Mouse (Mus musculus) layer of hippocampus, postnatal 14 days (tissue): ENCODE data around the gene Dnah9. TPM values are rescaled to one million over a fixed set of nuclear protein-coding genes. Genes with fewer than 3 reads are reported as not detected.
A peak's percentile ranks its signal among the peaks of the same experiment; 100 is the strongest.

Experiments used
- DNase-seq, 2 experiments: peaks; one replicate each; pipeline ENCODE4 v3.0.0; 2021 to 2022; ENCODE audit warnings: low spot score in 2 of 2, mixed read lengths in 1 of 2
- total RNA-seq, 2 experiments: library from RNA; stranded (reverse); gene quantifications; 2 replicates each; pipeline ENCODE4 v1.2.3; 2021

Dnah9 gene
- total RNA-seq, 2 experiments from 2014 or later, result 14.5 to 15.7 TPM

DNA sequence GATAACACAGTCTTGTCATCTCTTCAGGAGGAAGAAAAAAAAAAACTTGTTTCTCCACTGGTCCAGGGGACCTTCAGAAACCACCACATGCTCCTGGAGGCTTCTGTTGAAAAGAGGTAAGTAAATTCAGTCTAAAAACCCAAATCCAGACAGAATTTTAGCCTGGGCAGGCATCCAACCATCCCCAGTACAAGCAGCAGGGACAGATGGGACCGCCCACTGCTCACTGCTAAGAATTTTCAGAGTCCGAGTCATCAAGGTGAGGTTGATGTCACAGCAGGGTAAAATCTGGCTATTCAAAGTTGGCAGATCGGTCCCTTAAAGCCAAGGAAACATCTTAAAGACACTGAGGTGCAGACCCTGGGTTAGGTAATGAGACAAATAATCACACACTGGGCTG is 366.5 kb downstream of the Dnah9 start:
- peak; percentile 59 to 80 for DNase-seq

DNA sequence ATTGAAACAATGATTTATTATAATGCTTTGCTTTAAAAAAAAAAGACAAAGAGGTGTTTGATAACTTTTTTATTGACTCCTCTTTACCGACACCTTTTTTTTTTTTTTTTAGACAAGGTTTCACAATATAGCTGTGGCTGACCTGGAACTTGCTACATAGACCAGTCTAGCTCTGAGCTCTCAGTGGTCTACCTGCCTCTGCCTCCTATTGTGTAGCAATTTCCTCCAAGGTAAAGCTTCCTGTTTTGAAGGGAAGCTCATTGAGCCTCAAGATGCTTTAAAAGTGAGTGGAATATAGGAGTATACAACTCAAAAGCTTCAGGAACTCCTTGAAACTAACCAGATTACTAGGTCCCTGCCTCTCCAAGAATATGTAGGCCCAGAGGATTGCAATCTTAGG is 372.5 kb downstream of the Dnah9 start:
- DNase-seq, result no peak

DNA sequence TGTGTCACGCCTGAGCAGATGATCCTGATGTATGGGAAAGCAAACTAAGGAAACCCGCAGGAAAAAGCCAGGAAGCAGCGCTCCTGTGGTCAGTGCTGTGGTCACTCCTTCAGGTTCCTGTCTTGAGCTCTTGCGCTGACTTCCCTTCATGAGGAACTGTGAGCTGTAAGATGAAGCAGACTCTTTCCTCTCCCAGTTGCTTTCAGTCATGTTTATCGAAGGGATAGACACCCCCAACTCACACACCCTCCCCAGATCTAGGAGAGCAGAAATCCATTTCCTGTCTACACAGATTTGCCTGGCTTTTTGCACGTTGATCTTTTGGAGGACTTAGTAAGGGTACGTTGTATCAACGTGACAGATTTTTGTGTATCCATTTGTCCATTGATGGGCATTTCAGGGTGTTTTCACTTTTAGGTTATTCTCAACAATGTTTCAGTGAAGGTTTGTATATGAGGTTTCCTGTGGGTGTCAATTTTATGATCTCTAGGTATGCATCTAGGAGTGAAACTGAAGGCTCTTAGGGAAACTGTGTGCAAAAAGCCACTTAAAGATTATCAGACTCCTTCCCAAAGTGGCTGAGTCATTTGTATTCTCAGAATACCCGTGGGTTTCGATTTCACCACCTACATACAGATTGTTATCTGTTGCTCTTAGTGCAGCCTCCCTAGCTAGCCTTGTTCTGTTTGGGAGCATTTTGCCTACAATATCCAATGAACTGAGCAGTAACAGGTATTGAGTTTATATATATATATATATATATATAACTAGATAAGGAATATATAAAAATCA is 373.7 kb downstream of the Dnah9 start:
- no peak for DNase-seq

DNA sequence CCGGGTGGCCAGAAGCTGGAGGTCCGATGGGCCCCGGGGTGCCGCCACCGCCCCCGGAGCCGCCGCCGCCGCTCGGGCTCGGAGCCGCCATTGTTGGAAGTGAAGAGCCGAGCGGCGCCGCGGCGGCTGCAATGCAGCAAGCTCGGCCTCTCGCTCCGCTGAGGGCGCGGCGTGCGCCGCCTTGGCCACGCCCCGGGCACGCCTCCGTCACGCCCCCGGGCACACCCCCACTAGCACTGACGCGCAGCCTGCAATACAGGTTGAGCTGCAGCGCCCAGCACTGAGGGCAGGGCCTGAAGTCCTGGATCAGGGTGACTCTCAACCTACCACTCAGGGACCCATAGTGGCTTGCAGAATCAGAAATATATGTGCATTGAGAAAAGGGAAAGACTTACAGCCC is 380.2 kb downstream of the Dnah9 start, which contains the start of gene Map2k4:
Gene Map2k4, minus strand, starts transcription at position 144 of the 400 bp plus-strand sequence.
- peak; percentile 82 to 91 for DNase-seq

DNA sequence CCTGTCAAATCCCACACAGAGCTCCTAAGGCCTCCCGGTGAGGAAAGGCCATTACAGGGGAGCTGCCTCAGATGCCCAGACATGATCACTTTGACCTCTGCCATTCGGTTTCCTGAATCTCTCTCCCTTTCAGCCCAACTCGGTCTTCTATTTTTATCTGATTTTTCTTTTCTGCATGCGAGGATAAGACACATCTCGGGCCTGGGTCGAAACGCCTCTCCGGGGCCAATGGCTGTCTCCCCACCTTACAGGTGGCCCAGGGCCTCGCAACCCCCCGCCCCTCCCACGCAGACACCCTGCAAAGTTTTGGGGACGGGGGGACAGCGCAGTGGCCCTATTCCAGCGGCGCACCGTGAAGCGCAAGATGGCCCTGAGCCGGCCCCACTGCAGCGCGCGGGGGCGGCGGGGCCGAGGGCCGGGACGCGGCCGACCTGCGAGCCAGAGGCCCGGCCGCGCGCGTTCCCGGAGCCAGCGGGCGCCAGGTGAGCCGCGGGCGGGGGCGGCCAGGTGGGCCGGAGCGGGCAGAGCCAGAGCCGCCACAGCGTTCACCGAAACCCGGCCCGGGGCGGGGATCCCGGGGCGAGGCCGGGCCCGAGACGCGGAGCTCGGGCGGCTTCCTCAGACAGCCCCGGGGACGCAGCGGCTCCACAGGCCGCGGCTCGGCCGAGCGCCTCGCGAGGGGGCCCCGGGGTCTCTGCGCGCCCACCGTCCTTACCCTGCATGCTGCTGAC is 380.8 kb downstream of the Dnah9 start:
- peak in 1 of 2 experiments; percentile 19 for DNase-seq

DNA sequence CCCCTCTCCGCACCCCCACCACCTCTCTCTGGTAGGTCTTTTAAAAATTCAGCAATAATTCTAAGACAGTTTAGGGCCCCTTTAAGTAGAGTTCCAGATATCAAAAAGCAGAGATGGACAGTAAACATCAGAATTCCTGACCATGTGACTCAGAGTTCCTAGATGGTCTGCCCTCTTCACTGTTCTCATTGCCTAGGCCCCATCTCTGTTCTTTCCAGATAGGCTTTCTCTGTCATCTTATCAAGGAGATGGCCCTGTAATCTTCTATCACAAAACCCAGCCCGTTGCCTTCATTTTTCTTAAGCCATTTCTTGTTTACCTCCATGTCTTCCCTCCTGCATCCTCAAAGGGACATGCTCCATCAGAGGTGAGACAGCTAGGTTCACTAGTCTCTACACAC is 382.2 kb downstream of the Dnah9 start:
- DNase-seq, result no peak

DNA sequence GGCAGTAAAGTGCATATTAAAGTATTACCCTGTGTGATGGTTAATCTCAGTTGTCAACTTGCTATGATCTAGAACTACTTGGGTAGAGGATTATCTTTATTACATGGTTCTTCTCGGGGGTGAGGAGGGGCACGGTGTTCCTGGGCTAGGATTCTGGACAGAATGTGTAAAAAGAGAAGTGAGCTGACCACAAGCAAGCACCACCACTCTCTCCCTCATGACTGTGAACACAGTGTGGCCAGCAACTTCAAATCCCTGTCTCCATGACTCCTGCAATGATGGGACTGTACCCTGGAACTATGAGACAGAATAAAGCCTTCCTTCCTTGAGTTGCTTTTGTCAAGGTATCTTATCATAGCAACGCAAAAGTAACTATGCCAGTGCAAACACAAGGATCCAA is 386.8 kb downstream of the Dnah9 start:
- no peak for DNase-seq
